In the genomic region with DNA sequence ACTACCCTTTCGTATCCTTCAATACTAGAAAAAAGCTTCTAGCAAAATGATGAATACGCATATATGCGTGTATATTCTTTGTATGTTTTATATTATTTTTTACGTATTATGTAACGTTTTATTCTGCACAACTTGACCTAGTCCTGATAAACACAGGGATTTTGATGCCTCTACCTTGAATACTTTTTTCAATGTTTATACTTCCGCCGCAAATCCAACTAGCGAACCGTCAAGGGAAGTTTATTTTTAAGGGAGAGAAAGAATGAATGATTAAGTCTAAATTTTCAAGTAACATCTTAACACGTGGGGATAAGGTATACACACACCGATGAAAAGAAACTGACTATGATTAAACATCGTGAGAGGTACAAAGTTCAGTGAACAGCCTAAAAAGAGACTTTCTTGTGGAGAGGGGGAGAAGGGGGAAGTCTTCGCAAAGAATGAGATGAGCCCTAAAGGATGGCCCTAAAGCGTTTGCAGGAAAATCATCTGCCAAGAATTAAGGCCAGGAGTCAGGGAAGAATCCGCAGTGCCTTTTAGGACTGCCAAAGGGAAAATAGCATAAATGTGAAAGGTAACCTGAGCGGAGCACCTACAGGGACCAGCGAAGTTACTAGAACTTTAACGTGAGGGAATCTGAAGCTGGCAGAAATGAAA, we compare ENCODE assay signal across 8 mouse cellular contexts. TPM values are rescaled to one million over a fixed set of nuclear protein-coding genes. Genes with fewer than 3 reads are reported as not detected.
DNase-seq lines count a peak whose midpoint lies in the region; ATAC-seq and TF ChIP-seq lines count a peak whose summit lies in the region.

No protein-coding gene starts in this region.

- peak overlapping the region; percentile 81; the same call in 1 of the 2 replicates for H3K4me3 ChIP-seq in neural tube, embryonic 11.5 days (ENCODE audit: low read depth, low read length)
- peak overlapping the region; percentile 90 for H3K4me3 ChIP-seq in limb, embryonic 15.5 days
- H3K4me3 ChIP-seq in stomach, postnatal 0 days (ENCODE audit: low read depth, low read length) = peak overlapping the region; percentile 94

- 0 out of 2 replicates have a peak, but pooled peaks cover 2% of the 10 kb centered on the region for H3K4me1 ChIP-seq in neural tube, embryonic 11.5 days (ENCODE audit: control insufficient read depth, insufficient read depth, low read length)
- peaks cover 19% of the 10 kb centered on the region for H3K4me1 ChIP-seq in limb, embryonic 15.5 days
- H3K4me1 ChIP-seq in stomach, postnatal 0 days (replicated peaks; ENCODE audit: control insufficient read depth, insufficient read depth) = no peaks in the 10 kb centered on the region

- 39% methylated on average over 18 of the region's 18 CpGs for WGBS in neural tube, embryonic 11.5 days
- WGBS in limb, embryonic 15.5 days = 34% methylated on average over 18 of the region's 18 CpGs
- 28% methylated on average over 18 of the region's 18 CpGs for WGBS in stomach, postnatal 0 days

- H3K9me3 ChIP-seq in neural tube, embryonic 11.5 days (ENCODE audit: control insufficient read depth, low read length) = no peaks in the 10 kb centered on the region
- H3K9me3 ChIP-seq in limb, embryonic 15.5 days = no peaks in the 10 kb centered on the region
- H3K9me3 ChIP-seq in stomach, postnatal 0 days (ENCODE audit: control insufficient read depth, low read length) = no peaks in the 10 kb centered on the region

- H3K4me2 ChIP-seq in neural tube, embryonic 11.5 days (ENCODE audit: low read depth) = peak overlapping the region; percentile 92; the same call in 1 of the 2 replicates
- peak overlapping the region; percentile 72 for H3K4me2 ChIP-seq in limb, embryonic 15.5 days
- H3K4me2 ChIP-seq in stomach, postnatal 0 days (replicated peaks; ENCODE audit: low read depth) = peak overlapping the region; percentile 74

- no peak for TF ChIP-seq CTCF in stomach, postnatal 0 days (IDR thresholded peaks at IDR 0.05; ENCODE audit: low read depth)

- no peak for TF ChIP-seq EP300 in stomach, postnatal 0 days (optimal IDR thresholded peaks at IDR 0.05)

- H3K27me3 ChIP-seq in neural tube, embryonic 11.5 days (ENCODE audit: control insufficient read depth, insufficient read depth, low read length) = no peaks in the 10 kb centered on the region
- H3K27me3 ChIP-seq in limb, embryonic 15.5 days = no peaks in the 10 kb centered on the region
- no peaks in the 10 kb centered on the region for H3K27me3 ChIP-seq in stomach, postnatal 0 days (ENCODE audit: control insufficient read depth, insufficient read depth, low read length)

- ATAC-seq in neural tube, embryonic 11.5 days (ENCODE audit: insufficient read depth, low FRiP score, low TSS enrichment) = no peak
- ATAC-seq in limb, embryonic 15.5 days (ENCODE audit: insufficient number of reproducible peaks, low FRiP score, low TSS enrichment, low read depth) = no peak
- ATAC-seq in stomach, postnatal 0 days (ENCODE audit: low FRiP score, low TSS enrichment) = no peak

- H3K9ac ChIP-seq in neural tube, embryonic 11.5 days (ENCODE audit: low read length) = no peak overlapping the region
- no peak overlapping the region for H3K9ac ChIP-seq in limb, embryonic 15.5 days
- peak overlapping the region; percentile 14; the same call in 1 of the 2 replicates for H3K9ac ChIP-seq in stomach, postnatal 0 days (ENCODE audit: low read length)

- H3K36me3 ChIP-seq in neural tube, embryonic 11.5 days (ENCODE audit: control insufficient read depth, insufficient read depth, low read length) = no peaks in the 10 kb centered on the region
- H3K36me3 ChIP-seq in limb, embryonic 15.5 days = peaks cover 4% of the 10 kb centered on the region
- peaks cover 3% of the 10 kb centered on the region for H3K36me3 ChIP-seq in stomach, postnatal 0 days (ENCODE audit: control insufficient read depth, insufficient read depth, low read length)

- H3K27ac ChIP-seq in neural tube, embryonic 11.5 days (ENCODE audit: low read depth, low read length) = no peak overlapping the region
- peak overlapping the region; percentile 95; the same call in 1 of the 2 replicates for H3K27ac ChIP-seq in limb, embryonic 15.5 days
- H3K27ac ChIP-seq in stomach, postnatal 0 days (replicated peaks) = 0 out of 2 replicates have a peak overlapping the region, but pooled peaks have one; percentile 30

- peak; percentile 5 for DNase-seq in embryo, embryonic 10.5 days (ENCODE audit: low spot score)
- no peak for DNase-seq in embryo, embryonic 11 days
- DNase-seq in neural tube, embryonic 11.5 days (ENCODE audit: low spot score) = no peak
- DNase-seq in neural tube, embryonic 10.5 days (ENCODE audit: extremely low spot score, low spot score) = no peak
- DNase-seq in stomach, postnatal 0 days (ENCODE audit: low spot score) = no peak
- no peak for DNase-seq in right cerebral cortex, postnatal 4 days
- DNase-seq in testis, postnatal 14 days (ENCODE audit: low spot score) = no peak

RNA-seq across cellular contexts. Expression of gene Nfkbiz, which starts 15.8 kb away (rescaled TPM):
- polyA plus RNA-seq in neural tube, embryonic 11.5 days (2014; fragmentation: Nextera tagmentation; extraction: Ambion mirVana) = 2.0 and 2.2 TPM in 2 replicates
- polyA plus RNA-seq in limb, embryonic 15.5 days (2015; fragmentation: Nextera tagmentation; extraction: Ambion mirVana) = 4.6 TPM in 2 replicates
- 9.0 and 9.1 TPM in 2 replicates for polyA plus RNA-seq in stomach, postnatal 0 days (2015; fragmentation: Nextera tagmentation; extraction: Ambion mirVana)
